Mouse (Mus musculus) heart, embryonic 12.5 days (tissue): Measurements from ENCODE around the gene Tma7. TPM values are rescaled to one million over a fixed set of nuclear protein-coding genes. Genes with fewer than 3 reads are reported as not detected.

ENCODE experiments used
- ATAC-seq: fragments of 200-750 bp; cut with Nextera tagmentation; 2 replicates; pipeline ENCODE4 v1.8.0; 2017; ENCODE audit warnings: moderate TSS enrichment, moderate library complexity; ENCODE audit not compliant: insufficient number of reproducible peaks, low FRiP score
- H3K27ac ChIP-seq: fragments of 300-500 bp; sonication (generic); 2 replicates; pipeline ENCODE4 v1.5.1; 2016; ENCODE audit warnings: mild to moderate bottlenecking, moderate library complexity; ENCODE audit not compliant: poor library complexity, severe bottlenecking
- H3K27me3 ChIP-seq: fragments of 300-500 bp; sonication (generic); replicated peaks from 2 replicates; pipeline ENCODE4 v1.6.1; 2016; ENCODE audit warnings: mild to moderate bottlenecking, moderate library complexity
- H3K36me3 ChIP-seq: fragments of 300-500 bp; sonication (generic); 2 replicates; pipeline ENCODE4 v1.6.1; 2016; ENCODE audit warnings: mild to moderate bottlenecking, moderate library complexity
- H3K4me1 ChIP-seq: fragments of 300-500 bp; sonication (generic); replicated peaks from 2 replicates; pipeline ENCODE4 v1.6.1; 2016; ENCODE audit warnings: mild to moderate bottlenecking
- H3K4me2 ChIP-seq: fragments of 300-500 bp; sonication (generic); 2 replicates; pipeline ENCODE4 v1.6.1; 2016; ENCODE audit warnings: mild to moderate bottlenecking, moderate library complexity
- H3K4me3 ChIP-seq: fragments of 300-500 bp; sonication (generic); 2 replicates; pipeline ENCODE4 v1.5.1; 2016; ENCODE audit warnings: mild to moderate bottlenecking
- H3K9ac ChIP-seq: fragments of 300-500 bp; sonication (generic); 2 replicates; pipeline ENCODE4 v1.6.1; 2016; ENCODE audit warnings: mild to moderate bottlenecking, moderate library complexity
- H3K9me3 ChIP-seq: fragments of 300-500 bp; sonication (generic); replicated peaks from 2 replicates; pipeline ENCODE4 v1.6.1; 2016; ENCODE audit warnings: mild to moderate bottlenecking, moderate library complexity
- WGBS: fragments of 180-500 bp; shearing (Covaris S2); methylation state at CpG from one replicate; pipeline ENCODE4 v1.1.7; 2016; 5-methylcytosine and 5-hydroxymethylcytosine counted together
- polyA plus RNA-seq: library from polyadenylated mRNA; unstranded; fragments of >200 nt; fragmentation: Nextera tagmentation; extraction: Ambion mirVana; gene quantifications from 2 replicates; pipeline ENCODE4 v1.2.1, GENCODE M21; 2016

Gene Tma7
- polyA plus RNA-seq = 715 and 742 TPM in 2 replicates

- Histone ChIP-seq H3K36me3 (peaks cover 30% of the 10 kb centered on the region), H3K9ac (peak within 1 kb of the TSS; percentile 85), H3K4me2 (peak within 1 kb of the TSS; percentile 93), H3K9me3 (no peaks in the 10 kb centered on the region), H3K4me3 (peak within 1 kb of the TSS; percentile 80), H3K27ac (peak within 1 kb of the TSS; percentile 71), H3K27me3 (no peaks in the 10 kb centered on the region), H3K4me1 (peaks cover 28% of the 10 kb centered on the region)
- under 1% methylated on average over 37 of the region's 37 CpGs for WGBS
- ATAC-seq = peak; percentile 98
Measured at GRCm38 (mm10) chr9:109082124-109082800, at the start of gene Tma7, which contains the start of gene Ccdc51. Tma7 (minus strand) TSS chr9:109082587. Ccdc51 (plus strand) TSS chr9:109082493.

DNA sequence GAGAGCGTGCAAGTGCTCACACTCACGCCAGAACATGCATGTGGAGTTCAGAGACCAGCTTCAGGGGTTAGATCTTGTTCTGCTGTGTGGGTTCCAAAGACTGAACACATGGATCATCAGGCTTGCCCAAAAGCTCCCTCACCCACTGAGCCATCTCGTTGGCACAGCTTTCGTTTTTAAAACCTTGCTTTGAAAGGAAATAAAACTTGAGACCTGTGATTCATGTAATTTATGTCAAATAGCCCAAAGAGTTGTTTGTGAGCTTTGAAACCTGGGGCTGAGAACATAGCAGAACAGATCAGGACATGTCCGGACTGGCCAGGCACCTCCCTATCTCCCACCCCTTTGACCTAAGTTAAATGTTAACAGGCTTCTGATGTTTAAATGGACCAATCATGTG lies 47.7 kb upstream of the Tma7 start:
- Histone ChIP-seq H3K27ac (no peak overlapping the region), H3K4me1 (no peaks in the 10 kb centered on the region), H3K4me2 (no peak overlapping the region), H3K9ac (no peak overlapping the region), H3K9me3 (no peaks in the 10 kb centered on the region), H3K27me3 (no peaks in the 10 kb centered on the region), H3K36me3 (no peaks in the 10 kb centered on the region), H3K4me3 (no peak overlapping the region)
- no peak for ATAC-seq
- 86% methylated on average over 5 of the region's 5 CpGs for WGBS

DNA sequence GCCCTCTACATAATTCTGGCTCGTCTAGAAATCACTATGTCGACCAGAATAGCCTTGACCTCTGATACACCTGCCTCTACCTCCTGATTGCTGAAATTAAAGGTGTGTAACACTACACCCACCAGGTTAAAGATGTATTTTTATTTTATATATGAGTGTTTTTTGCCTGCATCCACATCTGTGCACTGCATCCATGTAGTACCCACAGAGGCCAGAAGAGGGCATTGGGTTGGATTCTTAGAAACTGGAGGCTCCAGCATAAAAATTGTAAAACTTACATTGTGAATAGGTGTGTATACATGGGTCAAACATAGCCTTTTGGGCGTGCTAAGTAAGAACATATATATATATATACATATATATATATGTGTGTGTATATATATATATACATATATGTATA lies 45.8 kb upstream of the Tma7 start:
- no peak for ATAC-seq

GRCm38 (mm10) chr9:109127076-109127475 lies 44.7 kb upstream of the Tma7 start:
- ATAC-seq = no peak
- H3K4me3 ChIP-seq = no peak overlapping the region
- 73% methylated on average over 4 of the region's 4 CpGs for WGBS

More for the DNA sequence above, 45.8 kb upstream of the Tma7 start:
- 42% methylated on average over 3 of the region's 3 CpGs for WGBS
- Histone ChIP-seq H3K27me3 (0 out of 2 replicates have a peak, but pooled peaks cover 3% of the 10 kb centered on the region), H3K4me2 (no peak overlapping the region), H3K4me1 (peaks cover 4% of the 10 kb centered on the region; the same call in 1 of the 2 replicates), H3K9me3 (no peaks in the 10 kb centered on the region), H3K4me3 (no peak overlapping the region), H3K9ac (no peak overlapping the region), H3K36me3 (no peaks in the 10 kb centered on the region), H3K27ac (no peak overlapping the region)

GRCm38 (mm10) chr9:109125481-109125880 lies 43.1 kb upstream of the Tma7 start:
- no peak overlapping the region for H3K4me3 ChIP-seq
- no peak overlapping the region for H3K27ac ChIP-seq
- ATAC-seq = no peak
- H3K4me2 ChIP-seq = no peak overlapping the region
- 70% methylated on average over 3 of the region's 3 CpGs for WGBS
- no peaks in the 10 kb centered on the region for H3K9me3 ChIP-seq
- H3K27me3 ChIP-seq = 0 out of 2 replicates have a peak, but pooled peaks cover 3% of the 10 kb centered on the region
- peaks cover 8% of the 10 kb centered on the region; the same call in 1 of the 2 replicates for H3K4me1 ChIP-seq
- H3K36me3 ChIP-seq = no peaks in the 10 kb centered on the region
- H3K9ac ChIP-seq = no peak overlapping the region

More at GRCm38 (mm10) chr9:109127076-109127475, 44.7 kb upstream of the Tma7 start:
- 0 out of 2 replicates have a peak, but pooled peaks cover 3% of the 10 kb centered on the region for H3K27me3 ChIP-seq
- no peak overlapping the region for H3K4me2 ChIP-seq
- H3K9ac ChIP-seq = no peak overlapping the region
- no peaks in the 10 kb centered on the region for H3K9me3 ChIP-seq
- no peaks in the 10 kb centered on the region for H3K36me3 ChIP-seq
- H3K4me1 ChIP-seq = peaks cover 8% of the 10 kb centered on the region; the same call in 1 of the 2 replicates
- no peak overlapping the region for H3K27ac ChIP-seq

GRCm38 (mm10) chr9:109125043-109125442 lies 42.7 kb upstream of the Tma7 start:
- 75% methylated on average over 2 of the region's 2 CpGs for WGBS
- no peak overlapping the region for H3K9ac ChIP-seq
- H3K4me3 ChIP-seq = no peak overlapping the region
- no peak for ATAC-seq
- H3K9me3 ChIP-seq = no peaks in the 10 kb centered on the region
- no peaks in the 10 kb centered on the region for H3K36me3 ChIP-seq
- 0 out of 2 replicates have a peak, but pooled peaks cover 3% of the 10 kb centered on the region for H3K27me3 ChIP-seq
- H3K4me1 ChIP-seq = peaks cover 8% of the 10 kb centered on the region; the same call in 1 of the 2 replicates
- H3K27ac ChIP-seq = no peak overlapping the region
- no peak overlapping the region for H3K4me2 ChIP-seq

- no peak overlapping the region for H3K27ac ChIP-seq
- 0 out of 2 replicates have a peak, but pooled peaks cover 3% of the 10 kb centered on the region for H3K27me3 ChIP-seq
- no peak overlapping the region for H3K4me2 ChIP-seq
- H3K4me3 ChIP-seq = no peak overlapping the region
- ATAC-seq = no peak
- no peak overlapping the region for H3K9ac ChIP-seq
- H3K36me3 ChIP-seq = peaks cover 9% of the 10 kb centered on the region; the same call in 1 of the 2 replicates
- H3K9me3 ChIP-seq = no peaks in the 10 kb centered on the region
- H3K4me1 ChIP-seq = peaks cover 8% of the 10 kb centered on the region; the same call in 1 of the 2 replicates
- 87% methylated on average over 3 of the region's 3 CpGs for WGBS
Measured at GRCm38 (mm10) chr9:109124164-109124563, 41.8 kb upstream of the Tma7 start.

- Histone ChIP-seq H3K4me2 (no peak overlapping the region), H3K27me3 (0 out of 2 replicates have a peak, but pooled peaks cover 3% of the 10 kb centered on the region), H3K4me1 (peaks cover 8% of the 10 kb centered on the region; the same call in 1 of the 2 replicates), H3K36me3 (peaks cover 18% of the 10 kb centered on the region), H3K9me3 (no peaks in the 10 kb centered on the region), H3K27ac (no peak overlapping the region), H3K9ac (no peak overlapping the region), H3K4me3 (no peak overlapping the region)
- WGBS = 30% methylated on average over 6 of the region's 6 CpGs
- ATAC-seq = no peak
Measured at GRCm38 (mm10) chr9:109123266-109123665, 40.9 kb upstream of the Tma7 start.

- no peak for ATAC-seq
- 43% methylated on average over 2 of the region's 2 CpGs for WGBS
- no peak overlapping the region for H3K27ac ChIP-seq
Measured at GRCm38 (mm10) chr9:109122553-109123085, 40.2 kb upstream of the Tma7 start.

DNA sequence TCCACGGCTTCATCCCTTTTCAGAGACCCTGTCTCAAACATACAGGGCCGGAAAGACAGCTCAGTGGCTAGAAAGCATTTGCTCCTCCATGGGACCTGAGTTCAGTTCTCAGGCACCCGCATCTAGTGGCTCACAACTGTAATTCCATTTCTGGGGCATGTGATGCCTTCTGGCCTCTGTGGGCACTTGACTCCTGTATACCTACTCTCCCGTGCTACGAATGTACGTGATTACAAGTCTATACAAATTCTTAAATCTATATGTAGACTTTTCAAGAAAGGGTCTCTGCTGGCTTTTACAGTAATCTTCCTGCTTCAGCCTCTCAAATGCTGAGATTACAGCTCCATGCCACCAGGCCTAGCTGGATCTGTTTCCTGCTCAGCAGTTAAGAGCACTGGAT lies 38.6 kb upstream of the Tma7 start:
- WGBS = 85% methylated on average over 6 of the region's 6 CpGs
- no peak overlapping the region for H3K9ac ChIP-seq

More at GRCm38 (mm10) chr9:109122553-109123085, 40.2 kb upstream of the Tma7 start:
- Histone ChIP-seq H3K9me3 (no peaks in the 10 kb centered on the region), H3K36me3 (peaks cover 24% of the 10 kb centered on the region), H3K4me1 (peaks cover 8% of the 10 kb centered on the region; the same call in 1 of the 2 replicates), H3K4me3 (no peak overlapping the region), H3K4me2 (no peak overlapping the region), H3K9ac (no peak overlapping the region), H3K27me3 (0 out of 2 replicates have a peak, but pooled peaks cover 3% of the 10 kb centered on the region)

DNA sequence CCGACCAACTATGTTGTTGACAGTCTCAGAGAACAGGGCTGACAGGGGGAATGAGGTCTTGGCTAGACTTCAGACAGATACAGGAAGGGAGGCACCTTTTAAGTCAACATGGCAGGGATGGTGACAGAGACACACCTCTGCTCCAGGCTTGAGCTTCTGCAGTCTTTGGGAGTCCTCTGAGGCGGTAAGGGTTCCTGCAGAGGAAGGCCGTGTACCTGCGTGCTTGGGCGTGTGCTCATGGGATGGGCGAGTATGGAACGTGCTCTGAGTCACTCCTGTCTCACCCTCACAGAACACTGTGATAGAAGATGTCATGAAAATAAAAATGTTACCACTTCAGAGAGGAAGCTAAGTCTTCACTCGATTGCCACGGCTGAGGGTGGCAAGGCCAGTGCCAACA lies 37.2 kb upstream of the Tma7 start:
- H3K4me3 ChIP-seq = no peak overlapping the region
- no peak overlapping the region for H3K9ac ChIP-seq
- 84% methylated on average over 9 of the region's 9 CpGs for WGBS
- H3K27ac ChIP-seq = no peak overlapping the region
- peaks cover 8% of the 10 kb centered on the region; the same call in 1 of the 2 replicates for H3K4me1 ChIP-seq
- no peak for ATAC-seq
- no peak overlapping the region for H3K4me2 ChIP-seq
- peaks cover 55% of the 10 kb centered on the region for H3K36me3 ChIP-seq
- 0 out of 2 replicates have a peak, but pooled peaks cover 3% of the 10 kb centered on the region for H3K27me3 ChIP-seq
- no peaks in the 10 kb centered on the region for H3K9me3 ChIP-seq

More for the DNA sequence above, 38.6 kb upstream of the Tma7 start:
- no peak overlapping the region for H3K27ac ChIP-seq
- peaks cover 8% of the 10 kb centered on the region; the same call in 1 of the 2 replicates for H3K4me1 ChIP-seq
- H3K27me3 ChIP-seq = 0 out of 2 replicates have a peak, but pooled peaks cover 3% of the 10 kb centered on the region
- ATAC-seq = no peak
- H3K9me3 ChIP-seq = no peaks in the 10 kb centered on the region
- no peak overlapping the region for H3K4me2 ChIP-seq
- no peak overlapping the region for H3K4me3 ChIP-seq
- peaks cover 41% of the 10 kb centered on the region for H3K36me3 ChIP-seq
